1 mouse cellular context compared by ENCODE assay signal in the genomic region with DNA sequence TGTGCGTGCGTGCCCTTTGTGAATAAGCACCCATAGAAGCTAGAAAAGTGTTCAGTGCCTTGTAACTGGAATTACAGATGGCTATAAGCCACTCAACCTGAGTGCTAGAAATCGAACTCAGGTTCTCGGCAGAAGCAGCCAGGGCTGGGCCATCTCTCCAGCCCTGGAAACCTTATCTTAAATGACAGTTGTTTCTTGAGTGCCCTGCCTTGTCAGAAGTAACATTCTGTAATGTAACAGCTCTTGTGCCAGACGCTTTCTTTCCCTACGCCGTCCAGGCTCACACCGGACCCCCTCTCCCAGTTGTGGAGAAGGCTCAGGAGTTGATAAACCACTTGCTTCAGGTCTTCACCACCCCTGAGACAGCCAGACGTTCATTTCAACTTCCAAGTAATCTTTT.
A peak's percentile ranks its signal among the peaks of the same experiment; 100 is the strongest.
TF ChIP-seq lines count a peak whose summit lies in the region.

No protein-coding gene starts in this region.

TF ChIP-seq in MEL, 35 proteins besides CTCF, POLR2A, EP300 and RAD21:
- TF ChIP-seq GATA1 (IDR thresholded peaks at IDR 0.05; ENCODE audit: low read depth, low read length) = 0 out of 2 replicates have a peak, but pooled peaks have one; percentile 20
- TF ChIP-seq MAZ (IDR thresholded peaks at IDR 0.05; ENCODE audit: low read depth, low read length) = no peak
